Mouse (Mus musculus) megakaryocyte-erythroid progenitor cell, adult 5-6 weeks (primary cell): ENCODE measurements at regions not wholly inside any gene's neighbourhood (a gene's known extent, or its start where the extent isn't known, plus 50 kb on each side); places are given as distances from the start of the nearest gene placed in this dataset.
A peak's percentile ranks its signal among the peaks of the same experiment; 100 is the strongest.
"Not testable (repeated sequence)": the region's sequence is repeated elsewhere in the genome, so short reads cannot be mapped to it uniquely, and the experiment has no call there.

Experiments used
- ATAC-seq: replicated peaks from 2 replicates; pipeline ENCODE4 v1.8.0; 2016; ENCODE audit warnings: mild to moderate bottlenecking, inconsistent platforms; ENCODE audit not compliant: severe bottlenecking, poor library complexity, low FRiP score, low TSS enrichment

DNA sequence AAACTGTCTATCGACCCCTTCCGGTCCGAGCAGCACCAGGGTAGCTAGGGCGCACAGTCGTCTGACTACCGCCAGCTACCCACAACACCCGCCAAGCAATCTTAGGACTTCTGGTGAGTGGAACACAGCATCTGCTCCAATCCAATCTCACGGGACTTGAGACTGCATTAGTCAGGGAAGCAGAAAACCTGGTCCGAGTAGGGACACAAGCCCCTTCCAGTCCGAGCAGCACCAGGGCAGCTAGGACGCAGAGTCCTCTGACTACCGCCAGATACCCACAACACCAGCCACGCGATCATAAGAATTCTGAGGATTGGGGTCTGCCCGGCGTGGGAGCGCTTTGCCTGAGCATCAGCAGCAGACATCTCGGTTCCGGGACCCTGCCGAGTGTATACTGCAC, 79.6 kb downstream of the Gm10715 start:
- ATAC-seq, result not testable (repeated sequence)

DNA sequence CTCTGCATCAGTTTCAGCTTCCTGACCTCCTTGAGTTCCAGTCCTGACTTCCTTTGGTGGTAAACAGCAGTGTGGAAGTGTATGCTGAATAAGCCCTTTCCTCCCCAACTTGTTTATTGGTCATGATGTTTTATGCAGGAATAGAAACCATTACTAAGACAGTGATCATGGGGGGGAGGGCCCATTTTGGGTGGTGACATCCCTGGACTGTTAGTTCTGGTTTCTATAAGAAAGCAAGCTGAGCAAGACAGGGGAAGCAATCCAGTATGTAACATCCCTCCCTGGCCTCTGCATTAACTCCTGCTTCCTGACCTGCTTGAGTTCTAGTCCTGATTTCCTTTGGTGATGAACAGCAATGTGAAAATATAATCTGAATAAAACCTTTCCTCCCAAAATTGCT, 124.5 kb downstream of the Gm10715 start:
- no peak for ATAC-seq

DNA sequence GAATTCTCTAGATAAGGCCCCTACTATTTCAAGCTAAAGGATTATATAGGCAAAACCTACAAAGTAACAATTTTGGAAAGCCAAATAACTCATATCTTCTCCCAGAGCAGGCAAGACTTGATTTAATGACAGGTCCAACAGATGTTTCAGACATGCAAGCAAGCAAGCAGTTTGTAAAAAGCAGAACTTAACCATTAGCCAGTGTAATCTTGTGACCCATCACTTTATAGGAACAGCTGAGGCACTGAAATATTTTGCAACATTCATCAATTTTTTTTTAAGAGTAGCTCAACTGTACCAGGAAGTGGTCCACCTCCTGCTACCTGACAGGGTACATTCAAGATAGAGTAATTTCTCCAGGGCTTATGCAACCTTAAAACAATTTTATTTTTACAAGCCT, 147.7 kb downstream of the Gm10715 start:
- ATAC-seq, result no peak

DNA sequence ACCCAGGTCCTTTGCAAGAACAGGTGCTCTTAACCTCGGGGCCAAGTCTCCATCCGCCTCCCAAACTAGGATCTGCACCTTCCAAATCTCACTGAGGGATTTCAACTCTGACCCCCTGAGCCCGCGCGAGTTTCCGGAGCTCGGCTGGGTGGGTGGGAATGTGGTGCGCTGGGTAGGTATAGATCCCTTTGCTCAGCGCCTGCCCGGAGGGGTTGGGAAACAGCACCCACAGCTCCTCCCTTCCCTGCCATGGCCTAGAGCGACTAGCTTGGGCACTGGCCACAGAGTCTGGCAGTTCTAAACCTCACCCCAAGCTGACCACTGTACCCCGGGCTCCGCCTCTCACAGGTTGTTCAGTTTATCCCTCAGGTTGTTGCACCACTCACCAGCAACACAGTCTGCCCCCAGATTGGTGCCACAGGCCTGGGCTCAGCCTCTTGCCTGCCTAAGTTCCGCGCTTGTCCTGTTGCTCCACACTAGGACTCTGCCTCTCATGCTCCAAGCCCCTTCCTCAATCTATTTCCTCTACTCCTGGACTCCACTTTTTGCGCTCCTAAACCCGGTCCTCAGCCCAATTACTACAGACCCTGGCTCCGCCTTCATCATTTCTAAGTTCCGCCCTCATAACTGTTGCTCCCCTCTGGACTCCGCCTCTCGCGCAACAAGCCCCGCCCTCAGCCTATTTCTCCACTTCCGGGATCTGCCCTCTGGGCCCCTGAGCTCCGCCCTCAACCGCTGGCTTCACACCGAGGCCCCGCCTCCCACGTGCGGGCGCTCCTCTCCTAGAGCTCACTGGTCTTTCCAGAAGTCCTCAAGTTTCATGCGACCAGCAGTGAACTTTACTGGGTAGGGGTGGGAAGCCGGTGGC, 135.6 kb upstream of the Alkbh8 start:
- peak; percentile 92 for ATAC-seq

DNA sequence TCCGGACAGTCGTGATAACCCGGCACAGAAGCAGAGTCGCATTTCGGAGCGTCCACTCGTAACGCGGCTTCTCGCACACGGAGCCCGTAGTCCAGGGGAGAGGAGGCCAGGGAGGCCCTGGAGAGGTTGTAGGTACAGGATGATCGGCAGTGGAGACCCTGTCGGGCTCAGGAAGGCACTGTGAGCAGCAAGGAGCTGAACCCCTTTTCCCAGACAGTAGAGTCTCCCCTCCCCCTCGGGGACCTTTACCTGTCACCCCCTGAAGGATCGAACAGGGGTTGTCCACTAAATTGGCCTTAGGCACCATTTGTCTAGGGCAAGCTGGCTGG, 135.0 kb upstream of the Alkbh8 start:
- not testable (repeated sequence) for ATAC-seq

DNA sequence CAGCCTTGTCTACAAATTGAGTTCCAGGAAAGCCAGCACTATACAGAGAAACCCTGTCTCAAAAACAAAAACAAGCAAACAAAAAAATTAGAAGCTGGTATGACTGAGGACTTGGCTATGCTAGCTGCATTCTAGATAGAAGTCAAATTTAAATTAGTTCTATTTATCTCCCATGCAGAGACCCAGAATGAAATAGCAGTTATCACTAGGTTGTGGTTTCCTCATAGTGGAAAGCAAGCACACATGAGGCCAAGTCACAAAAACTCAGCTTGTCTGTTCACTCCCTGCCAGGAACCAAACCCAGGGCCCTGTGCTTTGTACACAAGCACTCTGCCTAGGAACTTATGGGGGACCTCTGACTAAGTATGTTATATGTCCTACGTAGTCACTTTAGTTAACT, 126.8 kb upstream of the Alkbh8 start:
- not testable (repeated sequence) for ATAC-seq

DNA sequence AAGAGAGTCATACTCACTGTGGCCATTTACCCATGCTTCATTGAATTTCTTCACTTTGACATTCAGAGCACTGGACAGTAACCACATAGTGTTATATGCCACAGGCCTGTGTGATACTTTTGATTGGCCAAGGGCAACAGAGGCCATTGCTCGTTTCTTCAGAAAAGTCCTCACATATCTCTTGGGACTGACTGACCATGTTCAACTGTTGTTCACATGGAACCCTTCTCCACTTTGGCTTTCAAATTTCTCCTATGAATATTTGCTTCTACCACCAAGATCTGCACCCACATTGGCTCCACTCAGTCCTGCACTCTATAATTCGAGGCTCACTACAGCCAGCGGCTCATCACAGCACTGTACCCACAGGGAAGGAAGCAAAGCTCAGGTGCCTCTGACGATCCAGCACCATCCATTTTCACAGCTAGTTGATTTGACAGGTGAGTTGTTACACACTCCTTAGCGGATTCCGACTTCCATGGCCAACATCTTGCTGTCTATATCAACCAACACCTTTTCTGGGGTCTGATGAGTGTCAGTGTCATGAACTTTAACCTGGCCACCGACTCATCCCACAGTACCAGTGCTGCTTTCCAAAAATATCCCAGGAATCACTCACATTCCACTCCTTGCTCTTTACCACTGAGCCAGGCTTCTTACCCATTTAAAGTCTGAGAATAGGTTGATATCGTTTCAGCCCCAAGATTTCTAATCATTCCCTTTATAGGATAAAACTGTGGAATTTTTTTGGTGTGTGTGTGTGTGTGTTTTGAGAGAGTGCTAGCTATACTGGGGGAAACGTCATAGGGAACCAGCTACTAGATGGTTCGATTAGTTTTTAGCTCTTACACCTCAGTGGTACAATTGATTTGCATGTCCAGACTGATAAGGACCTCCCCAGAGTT, 76.3 kb upstream of the Alkbh8 start:
- ATAC-seq, result peak; percentile 100

DNA sequence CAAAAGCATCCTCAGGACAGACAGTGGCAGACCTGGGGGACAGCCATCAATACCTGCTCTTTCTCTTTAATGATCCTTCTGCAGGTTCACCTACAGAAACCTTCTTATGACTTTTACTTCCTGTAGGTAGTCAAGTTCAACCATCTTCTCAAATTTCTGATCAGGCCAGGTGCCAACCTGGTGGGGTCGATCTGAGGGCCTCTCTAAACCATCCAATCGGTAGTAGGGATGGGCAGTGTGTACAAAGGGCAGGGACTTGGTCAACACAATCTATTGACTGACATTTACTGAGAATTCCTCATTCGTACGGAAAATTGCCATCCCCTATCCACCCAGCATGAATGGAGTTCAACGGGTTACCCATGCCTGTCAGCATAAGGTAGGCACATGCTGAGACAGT, 74.8 kb upstream of the Alkbh8 start:
- ATAC-seq, result no peak

DNA sequence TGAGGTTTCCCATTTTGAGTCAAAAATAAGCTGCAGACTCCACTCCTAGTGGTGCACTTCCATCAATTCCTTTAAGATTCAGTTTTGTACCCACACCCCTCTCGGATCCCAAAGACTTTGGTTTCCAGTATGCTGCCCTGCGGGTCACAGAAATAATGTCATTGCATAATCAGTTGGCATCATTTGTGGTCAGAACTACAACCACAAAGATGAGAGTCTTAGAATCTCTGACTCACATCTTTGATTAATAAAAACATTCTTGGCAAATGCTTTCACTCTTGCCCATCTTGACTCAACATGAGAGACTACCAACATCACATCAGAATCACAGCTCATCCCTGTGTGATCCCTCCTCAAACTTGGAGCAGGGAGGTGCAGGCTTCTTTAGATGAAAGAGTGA, 74.1 kb upstream of the Alkbh8 start:
- no peak for ATAC-seq

DNA sequence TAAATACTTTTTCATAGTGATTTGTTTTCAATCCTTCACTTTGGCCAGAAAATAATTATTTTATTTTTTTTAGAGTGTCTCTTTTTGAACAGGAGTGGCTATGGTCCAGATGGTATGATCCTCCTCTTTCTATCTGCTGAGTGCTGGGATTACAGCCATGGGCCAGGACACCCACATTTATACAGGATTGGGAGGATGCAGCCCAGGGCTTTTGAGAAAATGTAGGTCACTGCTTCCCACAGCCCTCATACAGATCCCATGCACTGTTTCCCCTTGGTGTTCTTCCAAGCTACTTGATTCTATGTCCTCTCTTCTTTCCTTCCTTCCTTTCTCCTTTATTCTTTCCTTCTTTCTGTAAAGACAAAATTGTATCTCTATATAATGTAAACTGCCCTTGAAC, 70.5 kb upstream of the Alkbh8 start:
- ATAC-seq, result no peak

DNA sequence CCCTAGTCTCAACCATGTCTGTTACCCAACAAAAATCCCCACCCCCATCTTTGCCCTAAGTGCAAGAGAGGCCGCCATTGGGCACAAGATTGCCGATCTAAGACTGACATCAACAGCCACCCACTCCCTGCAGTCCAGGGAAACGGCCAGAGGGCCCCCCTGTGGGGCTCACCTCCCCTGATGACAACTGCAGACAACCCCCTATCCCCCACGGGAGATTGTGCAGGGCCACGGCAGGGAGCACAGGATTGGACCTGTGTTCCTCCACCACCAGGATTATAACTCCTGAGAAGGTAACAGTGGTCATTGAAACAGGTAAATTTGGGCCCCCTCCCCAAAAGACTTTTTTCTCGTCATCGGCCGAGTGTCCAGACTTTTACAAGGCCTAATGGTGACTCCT, 54.4 kb upstream of the Alkbh8 start:
- not testable (repeated sequence) for ATAC-seq

DNA sequence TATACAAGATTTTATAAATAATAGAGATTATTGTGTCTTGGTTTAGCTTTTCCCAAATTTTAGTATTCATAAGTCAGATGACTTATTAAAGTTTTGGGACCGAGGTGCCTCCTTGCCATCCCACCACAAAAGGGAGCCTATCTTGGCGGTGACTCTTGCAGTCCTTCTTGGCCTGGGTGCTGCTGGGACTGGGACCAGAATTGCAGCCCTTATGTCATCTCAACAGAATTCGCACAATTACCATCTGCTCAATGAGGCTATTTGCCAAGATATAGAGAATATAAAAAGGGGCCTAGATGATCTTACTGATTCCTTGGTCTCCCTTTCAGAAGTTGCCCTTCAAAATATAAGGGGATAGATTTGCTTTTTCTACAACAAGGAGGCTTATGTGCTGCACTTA, 53.0 kb upstream of the Alkbh8 start:
- not testable (repeated sequence) for ATAC-seq

DNA sequence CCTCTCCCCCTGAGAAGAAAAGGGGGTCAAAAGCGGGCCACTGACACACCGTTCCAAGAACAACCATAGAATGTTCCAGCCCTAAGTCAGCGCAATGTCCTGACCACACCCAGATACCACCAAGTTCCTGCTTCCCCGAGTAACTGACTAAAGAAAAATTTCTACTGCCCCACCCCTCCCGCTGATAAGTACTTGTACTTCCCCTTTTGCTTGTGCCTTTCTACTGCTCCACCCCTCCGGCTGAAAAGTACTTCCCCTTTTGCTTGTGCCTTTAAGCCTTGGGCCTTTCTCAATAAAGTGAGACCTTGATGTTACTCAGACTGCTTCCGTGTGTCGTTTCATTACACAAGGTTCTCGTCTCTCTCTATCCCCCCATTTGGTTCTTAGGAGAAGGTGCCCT, 51.6 kb upstream of the Alkbh8 start:
- ATAC-seq, result not testable (repeated sequence)
